Mouse (Mus musculus) CD4-positive naive resting alpha-beta T cell, adult 57 days (primary cell): ENCODE measurements around the gene Zfp968. TPM values are rescaled to one million over a fixed set of nuclear protein-coding genes. Genes with fewer than 3 reads are reported as not detected.

ENCODE experiments used
- total RNA-seq: library from RNA; stranded (reverse); gene quantifications from one replicate; pipeline ENCODE4 v1.2.4, GENCODE M21; 2023

Gene Zfp968
- total RNA-seq, result 1.6 TPM

GRCm38 (mm10) chr2:175372136-175372535 lies at the start of gene Zfp968:
Gene Zfp968 (plus strand): TSS chr2:175372436.

DNA sequence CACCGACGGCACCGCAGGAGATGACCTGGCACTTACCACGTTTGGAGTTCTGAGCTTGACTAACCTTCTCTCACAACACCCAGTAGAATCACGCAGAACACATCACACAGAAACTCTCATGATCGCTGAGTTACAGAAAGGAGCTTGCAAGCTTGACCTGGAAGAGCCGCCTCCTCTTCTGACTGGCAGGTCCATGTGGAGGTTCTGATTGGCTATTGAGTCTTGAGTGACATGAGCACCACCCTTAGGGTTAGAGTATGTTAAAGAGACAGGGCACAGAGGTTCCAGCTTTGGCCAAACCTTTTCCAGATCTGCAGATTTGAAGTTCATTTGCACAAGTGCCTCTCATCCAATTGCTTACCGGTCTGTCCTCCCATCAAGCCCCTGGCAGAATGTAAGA lies 34.1 kb upstream of the Zfp968 start, which contains the start of gene Gm4631:
Gene Gm4631, minus strand, starts transcription at position 101 of the 400 bp plus-strand sequence.

Other genes starting within 250 kb of the Zfp968 start
- gene Gm14399, start 230.4 kb upstream of the Zfp968 start, total RNA-seq, result 3.0 TPM
- not detected for gene Gm14443, start 196.6 kb upstream of the Zfp968 start, total RNA-seq
- gene Gm14391, start 165.5 kb upstream of the Zfp968 start, total RNA-seq, result 14.0 TPM
- gene Gm14440, start 97.3 kb upstream of the Zfp968 start, total RNA-seq, result 4.8 TPM
- gene Gm4631, start 34.2 kb upstream of the Zfp968 start, total RNA-seq, result 9.3 TPM
- 2.4 TPM for gene Gm4724, start 63.4 kb downstream of the Zfp968 start, total RNA-seq
- 1.1 TPM for gene Zfp965, start 97.5 kb downstream of the Zfp968 start, total RNA-seq